Mouse (Mus musculus): ENCODE data around the gene Sh3pxd2a. TPM values are rescaled to one million over a fixed set of nuclear protein-coding genes. Genes with fewer than 3 reads are reported as not detected.

The Sh3pxd2a gene
- polyA plus RNA-seq, 1 experiment from 2014 or later: 0.82 TPM

DNA sequence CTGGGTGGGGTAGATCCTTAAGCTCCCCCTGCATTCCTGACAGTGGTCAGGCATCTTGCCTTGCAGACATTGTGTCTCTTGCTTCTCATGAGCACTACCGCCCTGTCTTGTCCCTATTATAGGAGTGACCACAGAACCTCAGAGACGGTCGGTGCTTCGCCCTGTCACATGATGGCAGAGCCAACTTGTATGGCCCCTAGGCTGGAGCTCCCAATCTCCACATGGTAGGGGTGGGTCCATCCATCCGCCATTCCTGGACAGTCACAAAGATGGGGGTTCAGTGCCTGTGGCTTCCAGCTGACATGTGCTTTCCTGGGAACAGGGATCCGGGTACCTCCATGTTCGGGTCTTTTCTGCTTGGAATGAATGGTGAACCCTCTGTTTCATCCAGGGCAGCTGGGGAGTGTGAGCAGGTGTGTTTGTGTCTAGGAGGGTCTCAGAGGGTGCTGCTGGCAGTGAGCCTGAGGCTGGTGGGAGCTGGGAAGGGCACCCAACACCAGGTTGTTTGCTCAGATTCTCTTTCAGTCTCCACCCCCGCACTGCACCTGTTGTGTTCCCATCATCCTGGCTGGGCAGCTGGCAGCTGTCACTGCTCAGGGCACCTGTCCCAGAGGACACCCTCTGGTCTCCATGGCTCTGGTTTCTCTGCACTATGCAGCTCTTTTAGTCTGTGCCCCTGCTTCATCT is 241.9 kb downstream of the Sh3pxd2a start:
- Histone ChIP-seq H3K4me2 (ENCODE audit: low read depth, low read length) (no peak overlapping the region), H3K9me3 (ENCODE audit: low read length) (no peaks in the 10 kb centered on the region), H3K27ac (ENCODE audit: low read depth) (no peak overlapping the region), H3K27me3 (ENCODE audit: insufficient read depth, low read length) (no peaks in the 10 kb centered on the region), H3K9ac (replicated peaks) (no peak overlapping the region), H3K4me3 (ENCODE audit: low read depth, low read length) (no peak overlapping the region), H3K36me3 (replicated peaks; ENCODE audit: insufficient read depth, low read length) (no peaks in the 10 kb centered on the region), H3K4me1 (ENCODE audit: insufficient read depth) (peaks cover 5% of the 10 kb centered on the region; the same call in 1 of the 2 replicates)
- ATAC-seq (no peak), DNase-seq (no peak)
- TF ChIP-seq EP300 (IDR thresholded peaks at IDR 0.05; ENCODE audit: low read depth): no peak
- no peak for TF ChIP-seq CTCF (IDR thresholded peaks at IDR 0.05; ENCODE audit: low read depth)
- 77% methylated on average over 8 of the region's 8 CpGs for WGBS (ENCODE audit: insufficient replicate concordance)

DNA sequence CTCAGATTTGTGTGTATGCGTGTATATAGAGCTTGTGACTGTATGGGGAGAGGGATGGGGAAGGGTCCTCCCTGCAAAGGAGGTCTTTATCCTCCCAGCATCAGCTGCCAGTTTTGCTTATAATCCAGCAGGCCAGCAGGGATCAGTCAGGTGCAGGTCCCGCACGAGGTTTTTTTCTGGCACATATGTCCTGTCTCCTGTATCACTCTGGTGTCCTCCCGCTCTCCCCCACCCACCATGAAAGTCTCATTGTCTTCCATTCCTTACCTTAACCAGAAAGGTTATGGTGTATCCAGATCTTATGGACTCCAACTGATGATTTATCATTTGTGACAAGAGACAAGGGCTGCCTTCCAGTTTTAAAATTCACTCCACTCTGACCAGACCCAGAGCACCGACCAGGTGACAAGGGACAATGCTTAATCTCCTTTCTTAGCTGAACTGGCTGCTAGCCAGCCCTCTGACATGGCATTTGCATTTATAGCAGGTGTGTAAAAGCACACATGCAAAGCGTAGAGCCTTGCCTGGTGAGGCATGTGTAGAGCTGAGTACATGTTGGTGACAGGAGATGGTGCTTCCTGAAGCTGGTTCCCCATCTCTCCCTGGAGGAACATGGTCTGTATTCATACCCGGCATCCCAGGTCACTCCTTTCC is 242.6 kb downstream of the Sh3pxd2a start:
- no peak for ATAC-seq
- 75% methylated on average over 7 of the region's 7 CpGs for WGBS (ENCODE audit: insufficient replicate concordance)
- no peak overlapping the region for H3K9ac ChIP-seq (replicated peaks)
- H3K4me1 ChIP-seq (ENCODE audit: insufficient read depth): peaks cover 5% of the 10 kb centered on the region
- DNase-seq: no peak
- no peak overlapping the region for H3K27ac ChIP-seq (ENCODE audit: low read depth)
- H3K4me2 ChIP-seq (ENCODE audit: low read depth, low read length): no peak overlapping the region
- H3K27me3 ChIP-seq (ENCODE audit: insufficient read depth, low read length): no peaks in the 10 kb centered on the region
- TF ChIP-seq EP300 (IDR thresholded peaks at IDR 0.05; ENCODE audit: low read depth): no peak
- no peak for TF ChIP-seq CTCF (IDR thresholded peaks at IDR 0.05; ENCODE audit: low read depth)
- H3K9me3 ChIP-seq (ENCODE audit: low read length): no peaks in the 10 kb centered on the region
- no peak overlapping the region for H3K4me3 ChIP-seq (ENCODE audit: low read depth, low read length)
- no peaks in the 10 kb centered on the region for H3K36me3 ChIP-seq (replicated peaks; ENCODE audit: insufficient read depth, low read length)

- H3K36me3 ChIP-seq (replicated peaks; ENCODE audit: insufficient read depth, low read length): no peaks in the 10 kb centered on the region
- H3K27ac ChIP-seq (ENCODE audit: low read depth): no peak overlapping the region
- no peak overlapping the region for H3K4me2 ChIP-seq (ENCODE audit: low read depth, low read length)
- no peak overlapping the region for H3K9ac ChIP-seq (replicated peaks)
- no peaks in the 10 kb centered on the region for H3K9me3 ChIP-seq (ENCODE audit: low read length)
- TF ChIP-seq EP300 (IDR thresholded peaks at IDR 0.05; ENCODE audit: low read depth) (no peak), CTCF (IDR thresholded peaks at IDR 0.05; ENCODE audit: low read depth) (no peak)
- H3K4me3 ChIP-seq (ENCODE audit: low read depth, low read length): no peak overlapping the region
- H3K4me1 ChIP-seq (ENCODE audit: insufficient read depth): peaks cover 5% of the 10 kb centered on the region
- H3K27me3 ChIP-seq (ENCODE audit: insufficient read depth, low read length): no peaks in the 10 kb centered on the region
- WGBS (ENCODE audit: insufficient replicate concordance): 78% methylated on average over 4 of the region's 4 CpGs
- DNase-seq (no peak), ATAC-seq (no peak)
Observed at GRCm38 (mm10) chr19:47221006-47221405, 243.2 kb downstream of the Sh3pxd2a start.

DNA sequence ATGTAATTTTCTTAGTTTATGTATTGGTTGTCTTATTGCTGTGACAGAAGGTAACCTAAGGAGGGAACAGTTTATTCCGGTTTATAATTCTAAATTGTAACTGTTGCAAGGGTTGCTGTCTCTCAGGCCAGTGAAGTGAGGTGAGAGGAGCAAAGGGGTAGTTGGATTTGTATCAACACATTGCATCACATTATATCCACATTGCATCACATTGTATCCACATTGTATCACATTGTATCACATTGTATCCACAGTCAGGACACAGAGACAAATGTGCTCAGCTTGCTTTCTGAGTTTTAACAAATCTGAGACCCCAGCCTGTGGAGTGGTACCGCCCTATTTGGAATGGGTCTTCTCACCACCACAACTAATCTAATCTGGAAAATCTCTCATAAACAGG is 244.0 kb downstream of the Sh3pxd2a start:
- WGBS (ENCODE audit: insufficient replicate concordance): 69% methylated on average over 2 of the region's 2 CpGs
- H3K4me1 ChIP-seq (ENCODE audit: insufficient read depth): peaks cover 5% of the 10 kb centered on the region
- H3K36me3 ChIP-seq (replicated peaks; ENCODE audit: insufficient read depth, low read length): no peaks in the 10 kb centered on the region
- H3K9ac ChIP-seq (replicated peaks): no peak overlapping the region
- H3K4me2 ChIP-seq (ENCODE audit: low read depth, low read length): no peak overlapping the region
- ATAC-seq: peak; percentile 88
- H3K27me3 ChIP-seq (ENCODE audit: insufficient read depth, low read length): no peaks in the 10 kb centered on the region
- no peak for DNase-seq
- no peak for TF ChIP-seq EP300 (IDR thresholded peaks at IDR 0.05; ENCODE audit: low read depth)
- no peak for TF ChIP-seq CTCF (IDR thresholded peaks at IDR 0.05; ENCODE audit: low read depth)
- H3K4me3 ChIP-seq (ENCODE audit: low read depth, low read length): no peak overlapping the region
- H3K27ac ChIP-seq (ENCODE audit: low read depth): no peak overlapping the region
- H3K9me3 ChIP-seq (ENCODE audit: low read length): no peaks in the 10 kb centered on the region

- ATAC-seq: peak; percentile 62
- Histone ChIP-seq H3K4me1 (ENCODE audit: insufficient read depth) (peaks cover 5% of the 10 kb centered on the region), H3K9me3 (ENCODE audit: low read length) (no peaks in the 10 kb centered on the region), H3K9ac (replicated peaks) (no peak overlapping the region), H3K4me3 (ENCODE audit: low read depth, low read length) (no peak overlapping the region), H3K27me3 (ENCODE audit: insufficient read depth, low read length) (no peaks in the 10 kb centered on the region), H3K36me3 (replicated peaks; ENCODE audit: insufficient read depth, low read length) (no peaks in the 10 kb centered on the region), H3K4me2 (ENCODE audit: low read depth, low read length) (no peak overlapping the region), H3K27ac (ENCODE audit: low read depth) (no peak overlapping the region)
- 58% methylated on average over 4 of the region's 4 CpGs for WGBS (ENCODE audit: insufficient replicate concordance)
- no peak for DNase-seq
- TF ChIP-seq EP300 (IDR thresholded peaks at IDR 0.05; ENCODE audit: low read depth) (no peak), CTCF (IDR thresholded peaks at IDR 0.05; ENCODE audit: low read depth) (no peak)
Observed at GRCm38 (mm10) chr19:47219622-47220021, 244.6 kb downstream of the Sh3pxd2a start.

DNA sequence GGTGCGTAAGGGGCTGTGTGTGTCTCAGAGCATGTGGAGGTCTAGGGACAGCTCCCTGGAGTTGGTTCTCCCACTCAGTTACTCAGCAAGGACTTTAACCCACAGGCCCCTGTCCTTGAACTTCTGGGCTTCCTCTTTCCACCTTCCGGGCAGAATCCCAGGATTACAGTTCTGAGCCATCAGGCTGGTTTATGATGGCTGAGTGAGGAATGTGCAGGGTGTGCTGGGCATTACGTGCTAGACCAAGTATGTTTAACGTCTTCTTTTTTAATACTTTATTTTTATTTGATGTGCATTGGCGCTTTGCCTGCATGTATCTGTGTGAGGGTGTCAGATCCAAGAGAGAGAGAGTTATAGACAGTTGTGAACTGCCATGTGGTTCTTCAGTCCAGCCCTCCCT is 247.4 kb downstream of the Sh3pxd2a start:
- Histone ChIP-seq H3K27me3 (ENCODE audit: insufficient read depth, low read length) (no peaks in the 10 kb centered on the region), H3K4me3 (ENCODE audit: low read depth, low read length) (no peak overlapping the region), H3K4me2 (ENCODE audit: low read depth, low read length) (no peak overlapping the region), H3K36me3 (replicated peaks; ENCODE audit: insufficient read depth, low read length) (no peaks in the 10 kb centered on the region), H3K9me3 (ENCODE audit: low read length) (no peaks in the 10 kb centered on the region), H3K9ac (replicated peaks) (no peak overlapping the region), H3K4me1 (ENCODE audit: insufficient read depth) (peaks cover 5% of the 10 kb centered on the region), H3K27ac (ENCODE audit: low read depth) (no peak overlapping the region)
- 70% methylated on average over 5 of the region's 5 CpGs for WGBS (ENCODE audit: insufficient replicate concordance)
- no peak for ATAC-seq
- DNase-seq: no peak
- TF ChIP-seq CTCF (IDR thresholded peaks at IDR 0.05; ENCODE audit: low read depth) (no peak), EP300 (IDR thresholded peaks at IDR 0.05; ENCODE audit: low read depth) (no peak)

Data from liver, postnatal 0 days (tissue).